ENCODE assay signal across 15 mouse cellular contexts in genomic region chr5:148569444-148569843, GRCm38 (mm10). TPM values are rescaled to one million over a fixed set of nuclear protein-coding genes. Genes with fewer than 3 reads are reported as not detected.
DNase-seq lines count a peak whose midpoint lies in the region; ATAC-seq and TF ChIP-seq lines count a peak whose summit lies in the region.
"Had no signal": no experiment of that assay in that cellular context is flagged by ENCODE, and none has a peak within 500 bp of the region (broad histone marks: within the 10 kb centered on the region; RNA-seq: fewer than 3 reads in every experiment).

No protein-coding gene starts in this region.

- H3K4me1 ChIP-seq in heart, embryonic 12.5 days (replicated peaks), result peaks cover 10% of the 10 kb centered on the region
- 0 out of 2 replicates have a peak, but pooled peaks cover 5% of the 10 kb centered on the region for H3K4me1 ChIP-seq in heart, postnatal 0 days (ENCODE audit: control insufficient read depth, insufficient read depth)
- 0 out of 2 replicates have a peak, but pooled peaks cover under 1% of the 10 kb centered on the region for H3K4me1 ChIP-seq in kidney, postnatal 0 days (replicated peaks; ENCODE audit: insufficient read depth, low read length)
- H3K4me1 ChIP-seq in hindbrain, embryonic 16.5 days (ENCODE audit: control insufficient read depth, insufficient read depth, low read depth, low read length), result no peaks in the 10 kb centered on the region

- no peaks in the 10 kb centered on the region for H3K27me3 ChIP-seq in heart, embryonic 12.5 days (replicated peaks)
- no peaks in the 10 kb centered on the region for H3K27me3 ChIP-seq in heart, postnatal 0 days (ENCODE audit: control insufficient read depth, insufficient read depth, low read length)
- H3K27me3 ChIP-seq in kidney, postnatal 0 days (ENCODE audit: insufficient read depth, low read length), result no peaks in the 10 kb centered on the region
- no peaks in the 10 kb centered on the region for H3K27me3 ChIP-seq in hindbrain, embryonic 16.5 days (replicated peaks; ENCODE audit: control insufficient read depth, insufficient read depth, low read length)
- H3K27me3 ChIP-seq: embryonic facial prominence, embryonic 12.5 days; Patski had no signal

- peaks cover 6% of the 10 kb centered on the region; the same call in 1 of the 2 replicates for H3K9me3 ChIP-seq in heart, embryonic 12.5 days (replicated peaks)
- H3K9me3 ChIP-seq in heart, postnatal 0 days (replicated peaks; ENCODE audit: control insufficient read depth, low read length), result 0 out of 2 replicates have a peak, but pooled peaks cover 2% of the 10 kb centered on the region
- H3K9me3 ChIP-seq in kidney, postnatal 0 days (replicated peaks; ENCODE audit: low read length), result no peaks in the 10 kb centered on the region
- no peaks in the 10 kb centered on the region for H3K9me3 ChIP-seq in hindbrain, embryonic 16.5 days (ENCODE audit: control insufficient read depth, low read length)
- H3K9me3 ChIP-seq: embryonic facial prominence, embryonic 12.5 days had no signal

- no peak for TF ChIP-seq CTCF in heart, postnatal 0 days (IDR thresholded peaks at IDR 0.05; ENCODE audit: low read depth)
- no peak for TF ChIP-seq CTCF in kidney, postnatal 0 days (IDR thresholded peaks at IDR 0.05; ENCODE audit: low read depth)

- 67% methylated on average over 13 of the region's 13 CpGs for WGBS in heart, embryonic 12.5 days
- WGBS in heart, postnatal 0 days, result 42% methylated on average over 13 of the region's 13 CpGs
- WGBS in kidney, postnatal 0 days, result 44% methylated on average over 13 of the region's 13 CpGs
- WGBS in hindbrain, embryonic 16.5 days, result 76% methylated on average over 13 of the region's 13 CpGs

- no peak for ATAC-seq in heart, embryonic 12.5 days (ENCODE audit: insufficient number of reproducible peaks, low FRiP score)
- ATAC-seq in heart, postnatal 0 days (ENCODE audit: insufficient read depth, low read depth), result peak; percentile 75; the same call in 1 of the 2 replicates
- ATAC-seq in kidney, postnatal 0 days (replicated peaks; ENCODE audit: low FRiP score, low read depth), result peak; percentile 61; the same call in 1 of the 2 replicates
- ATAC-seq in hindbrain, embryonic 16.5 days, result no peak
- ATAC-seq: CD4-positive, CD25-positive, alpha-beta regulatory T cell, adult 4 months; forebrain, embryonic 16.5 days; intestine, postnatal 0 days; Patski had no signal

- H3K27ac ChIP-seq in heart, embryonic 12.5 days (ENCODE audit: poor library complexity, severe bottlenecking), result no peak overlapping the region
- H3K27ac ChIP-seq in heart, postnatal 0 days (ENCODE audit: low read depth), result peak overlapping the region; percentile 69
- H3K27ac ChIP-seq in kidney, postnatal 0 days, result peak overlapping the region; percentile 31; the same call in 1 of the 2 replicates
- no peak overlapping the region for H3K27ac ChIP-seq in hindbrain, embryonic 16.5 days (ENCODE audit: low read depth, low read length)
- H3K27ac ChIP-seq: embryonic facial prominence, embryonic 12.5 days; macrophage had no signal

- no peak for TF ChIP-seq EP300 in heart, postnatal 0 days (IDR thresholded peaks at IDR 0.05; ENCODE audit: low read depth)

- intact Hi-C loops in left cerebral cortex, postnatal 4 days (cut with DNase I), result no loop called here

- H3K9ac ChIP-seq in heart, embryonic 12.5 days, result no peak overlapping the region
- no peak overlapping the region for H3K9ac ChIP-seq in heart, postnatal 0 days (replicated peaks; ENCODE audit: low read depth, low read length)
- no peak overlapping the region for H3K9ac ChIP-seq in kidney, postnatal 0 days (ENCODE audit: low read depth, low read length)
- H3K9ac ChIP-seq in hindbrain, embryonic 16.5 days (ENCODE audit: low read depth, low read length), result no peak overlapping the region
- H3K9ac ChIP-seq: embryonic facial prominence, embryonic 12.5 days had no signal

- no peaks in the 10 kb centered on the region for H3K36me3 ChIP-seq in heart, embryonic 12.5 days
- no peaks in the 10 kb centered on the region for H3K36me3 ChIP-seq in heart, postnatal 0 days (replicated peaks; ENCODE audit: control insufficient read depth, insufficient read depth, low read length)
- no peaks in the 10 kb centered on the region for H3K36me3 ChIP-seq in kidney, postnatal 0 days (ENCODE audit: insufficient read depth, low read length)
- H3K36me3 ChIP-seq in hindbrain, embryonic 16.5 days (ENCODE audit: control insufficient read depth, insufficient read depth, low read length), result no peaks in the 10 kb centered on the region
- H3K36me3 ChIP-seq: embryonic facial prominence, embryonic 12.5 days had no signal

- peak; percentile 97 for DNase-seq in heart, adult 11 months
- DNase-seq in heart, postnatal 0 days (ENCODE audit: low spot score), result peak; percentile 31
- peak; percentile 89 for DNase-seq in kidney, postnatal 0 days (ENCODE audit: low spot score)
- peak; percentile 73 for DNase-seq in lung, postnatal 36 days
- no peak for DNase-seq in left cerebral cortex, postnatal 4 days
- DNase-seq: cerebellum, adult 9-10 months; thymus, adult 18-20 months had no signal

- no peak overlapping the region for H3K4me2 ChIP-seq in heart, embryonic 12.5 days
- peak overlapping the region; percentile 32 for H3K4me2 ChIP-seq in heart, postnatal 0 days (ENCODE audit: low read depth, low read length)
- H3K4me2 ChIP-seq in kidney, postnatal 0 days (ENCODE audit: low read length), result no peak overlapping the region
- H3K4me2 ChIP-seq in hindbrain, embryonic 16.5 days (ENCODE audit: low read length), result no peak overlapping the region
- H3K4me2 ChIP-seq: embryonic facial prominence, embryonic 12.5 days had no signal

- no peak overlapping the region for H3K4me3 ChIP-seq in heart, embryonic 12.5 days
- peak overlapping the region; percentile 5; the same call in 1 of the 2 replicates for H3K4me3 ChIP-seq in heart, postnatal 0 days (ENCODE audit: low read depth, low read length)
- H3K4me3 ChIP-seq in kidney, postnatal 0 days (replicated peaks; ENCODE audit: low read depth, low read length), result no peak overlapping the region
- no peak overlapping the region for H3K4me3 ChIP-seq in hindbrain, embryonic 16.5 days (ENCODE audit: low read length)
- H3K4me3 ChIP-seq: embryonic facial prominence, embryonic 12.5 days had no signal

RNA-seq across cellular contexts. Expression of gene Ubl3, which starts 16.9 kb away (rescaled TPM):
- polyA plus RNA-seq in heart, embryonic 12.5 days (2016; fragmentation: Nextera tagmentation; extraction: Ambion mirVana), result 69.1 and 70.4 TPM in 2 replicates
- total RNA-seq in heart, postnatal 0 days (2014; rRNA removed; ENCODE audit: low replicate concordance), result 105 and 116 TPM in 2 replicates
- 76.8 and 76.9 TPM in 2 replicates for polyA plus RNA-seq in heart, postnatal 0 days (2015; fragmentation: Nextera tagmentation; extraction: Ambion mirVana)
- polyA plus RNA-seq in kidney, postnatal 0 days (2015; fragmentation: Nextera tagmentation; extraction: Ambion mirVana), result 100 and 104 TPM in 2 replicates
- total RNA-seq in left cerebral cortex, postnatal 4 days (2021), result 10 to 100 TPM; 88.4 to 91.0 TPM
- polyA plus RNA-seq in hindbrain, embryonic 16.5 days (2015; fragmentation: Nextera tagmentation; extraction: Ambion mirVana), result 70.7 and 90.1 TPM in 2 replicates

Comparison
In these comparisons a context has a peak if more than half of its experiments do, and no peak if none do; other contexts are left out.
1. ATAC-seq: peak in heart, postnatal 0 days (single experiment) and kidney, postnatal 0 days (single experiment); none in heart, embryonic 12.5 days (single experiment) and hindbrain, embryonic 16.5 days (single experiment).
2. H3K27ac ChIP-seq: peak in heart, postnatal 0 days (single experiment) and kidney, postnatal 0 days (single experiment); none in heart, embryonic 12.5 days (single experiment) and hindbrain, embryonic 16.5 days (single experiment).